Mouse (Mus musculus) adrenal gland, adult (tissue): ENCODE data around the gene Rcc1l.

Experiments used
- DNase-seq, 2 experiments: peaks; one replicate each; pipeline ENCODE4 v3.0.0; 2022 to 2023; ENCODE audit warnings: low spot score in 1 of 2; ENCODE audit not compliant: inconsistent age in 2 of 2

The Rcc1l gene

GRCm38 (mm10) chr5:134176169-134176881 lies at the start of gene Rcc1l:
Gene Rcc1l, minus strand, starts transcription at chr5:134176774.
- peak; percentile 87 to 94 for DNase-seq

GRCm38 (mm10) chr5:134225110-134225901 lies 48.7 kb upstream of the Rcc1l start:
- DNase-seq, result no peak

GRCm38 (mm10) chr5:134221708-134222150 lies 45.2 kb upstream of the Rcc1l start:
- DNase-seq, result peak in 1 of 2 experiments; percentile 33

GRCm38 (mm10) chr5:134221278-134221677 lies 44.7 kb upstream of the Rcc1l start:
- peak in 1 of 2 experiments; percentile 44 for DNase-seq

- no peak for DNase-seq
Measured at GRCm38 (mm10) chr5:134217900-134218299, 41.3 kb upstream of the Rcc1l start.

GRCm38 (mm10) chr5:134214021-134214806 lies 37.6 kb upstream of the Rcc1l start:
- no peak for DNase-seq

GRCm38 (mm10) chr5:134209931-134210554 lies 33.5 kb upstream of the Rcc1l start:
- DNase-seq, result no peak

- no peak for DNase-seq
Measured at GRCm38 (mm10) chr5:134206721-134207120, 30.1 kb upstream of the Rcc1l start.

GRCm38 (mm10) chr5:134193664-134194063 lies 17.1 kb upstream of the Rcc1l start:
- DNase-seq, result no peak

GRCm38 (mm10) chr5:134188571-134188970 lies 12.0 kb upstream of the Rcc1l start:
- no peak for DNase-seq

GRCm38 (mm10) chr5:134186961-134187731 lies 10.6 kb upstream of the Rcc1l start:
- DNase-seq, result peak; percentile 53 to 82

- DNase-seq, result no peak
Measured at GRCm38 (mm10) chr5:134186059-134186458, 9.5 kb upstream of the Rcc1l start.

GRCm38 (mm10) chr5:134183880-134184808 lies 7.6 kb upstream of the Rcc1l start, which contains the start of gene Gtf2ird2:
Gene Gtf2ird2, plus strand, starts transcription at chr5:134184019.
- peak; percentile 99 for DNase-seq

GRCm38 (mm10) chr5:134183162-134183561 lies 6.6 kb upstream of the Rcc1l start:
- peak in 1 of 2 experiments; percentile 67 for DNase-seq

- DNase-seq, result peak; percentile 67 to 84
Measured at GRCm38 (mm10) chr5:134182735-134183134, 6.2 kb upstream of the Rcc1l start.

GRCm38 (mm10) chr5:134182172-134182571 lies 5.6 kb upstream of the Rcc1l start:
- peak in 1 of 2 experiments; percentile 55 for DNase-seq

GRCm38 (mm10) chr5:134179871-134180270 lies 3.3 kb upstream of the Rcc1l start:
- DNase-seq, result peak; percentile 76 to 94

- DNase-seq, result no peak
Measured at GRCm38 (mm10) chr5:134178536-134178935, 2.0 kb upstream of the Rcc1l start.

GRCm38 (mm10) chr5:134175696-134176095 lies 878 bp downstream of the Rcc1l start:
- peak; percentile 38 to 69 for DNase-seq
